Mouse (Mus musculus) bone marrow, adult 2 months (tissue): ENCODE measurements around the gene Srrm4. TPM values are rescaled to one million over a fixed set of nuclear protein-coding genes. Genes with fewer than 3 reads are reported as not detected.

Source experiments
- H3K27ac ChIP-seq: fragments of 200-500 bp; 2 replicates; pipeline ENCODE4 v1.5.1; 2012; ENCODE audit warnings: low read depth, mild to moderate bottlenecking, control low read depth, inconsistent platforms, low read length; ENCODE audit not compliant: control insufficient read depth, poor library complexity, insufficient read depth
- H3K4me1 ChIP-seq: fragments of 200-500 bp; 2 replicates; pipeline ENCODE4 v1.6.1; 2011; ENCODE audit warnings: low read length; ENCODE audit not compliant: control insufficient read depth, insufficient read depth
- H3K4me3 ChIP-seq: fragments of 200-500 bp; replicated peaks from 2 replicates; pipeline ENCODE3; 2011; ENCODE audit warnings: mild to moderate bottlenecking, low read depth, low read length, control low read depth; ENCODE audit not compliant: control insufficient read depth
- CTCF ChIP-seq: fragments of 200-500 bp; IDR thresholded peaks from 2 replicates; pipeline ENCODE4 v1.5.1; 2011; ENCODE audit warnings: low read length, control low read depth; ENCODE audit not compliant: control insufficient read depth, insufficient read depth
- POLR2A ChIP-seq: fragments of 200-500 bp; IDR thresholded peaks from 2 replicates; pipeline ENCODE4 v1.6.1; 2011; ENCODE audit warnings: low read depth, mild to moderate bottlenecking, control low read depth, low read length, borderline replicate concordance; ENCODE audit not compliant: control insufficient read depth
- WGBS: fragments of 180-500 bp; shearing (Covaris S2); methylation state at CpG from one replicate; pipeline ENCODE4 v1.1.7; 2018; 5-methylcytosine and 5-hydroxymethylcytosine counted together
- polyA plus RNA-seq: library from polyadenylated mRNA; stranded (reverse); fragments of >200 nt; gene quantifications from 2 replicates; pipeline ENCODE4 v1.2.4, GENCODE M21; 2011; ENCODE audit warnings: low replicate concordance; ENCODE audit not compliant: missing spikeins, insufficient read depth, insufficient read length

The Srrm4 gene
- polyA plus RNA-seq, 1 experiment: 0.30 TPM

GRCm38 (mm10) chr5:116510229-116510628, 81.4 kb downstream of the Srrm4 start:
- H3K4me1 ChIP-seq: no peaks in the 10 kb centered on the region
- H3K4me3 ChIP-seq: no peak overlapping the region
- H3K27ac ChIP-seq: no peak overlapping the region
- WGBS: 76% methylated on average over 5 of the region's 5 CpGs
- no peak for TF ChIP-seq CTCF
- no peak for TF ChIP-seq POLR2A

GRCm38 (mm10) chr5:116501342-116501741, 90.3 kb downstream of the Srrm4 start:
- Histone ChIP-seq H3K4me3 (no peak overlapping the region), H3K27ac (no peak overlapping the region; the same call in 1 of the 2 replicates), H3K4me1 (no peaks in the 10 kb centered on the region)
- TF ChIP-seq CTCF: no peak
- TF ChIP-seq POLR2A: no peak
- 79% methylated on average over 15 of the region's 15 CpGs for WGBS

- TF ChIP-seq POLR2A (no peak), CTCF (no peak)
- 80% methylated on average over 19 of the region's 19 CpGs for WGBS
- no peak overlapping the region for H3K4me3 ChIP-seq
- H3K27ac ChIP-seq: no peak overlapping the region
- no peaks in the 10 kb centered on the region for H3K4me1 ChIP-seq
Observed at GRCm38 (mm10) chr5:116498880-116499640, 92.6 kb downstream of the Srrm4 start.

GRCm38 (mm10) chr5:116497866-116498265, 93.8 kb downstream of the Srrm4 start:
- Histone ChIP-seq H3K4me1 (no peaks in the 10 kb centered on the region), H3K27ac (no peak overlapping the region), H3K4me3 (no peak overlapping the region)
- TF ChIP-seq CTCF: no peak
- TF ChIP-seq POLR2A: no peak
- WGBS: 75% methylated on average over 5 of the region's 5 CpGs

- no peaks in the 10 kb centered on the region for H3K4me1 ChIP-seq
- WGBS: 19% methylated on average over 7 of the region's 7 CpGs
Observed at GRCm38 (mm10) chr5:116497205-116497604, 94.4 kb downstream of the Srrm4 start.

GRCm38 (mm10) chr5:116496717-116497116, 94.9 kb downstream of the Srrm4 start:
- 4% methylated on average over 2 of the region's 2 CpGs for WGBS
- Histone ChIP-seq H3K4me3 (no peak overlapping the region), H3K27ac (no peak overlapping the region), H3K4me1 (no peaks in the 10 kb centered on the region)
- TF ChIP-seq CTCF (no peak), POLR2A (no peak)

More at GRCm38 (mm10) chr5:116497205-116497604, 94.4 kb downstream of the Srrm4 start:
- TF ChIP-seq CTCF: no peak
- no peak for TF ChIP-seq POLR2A
- Histone ChIP-seq H3K4me3 (no peak overlapping the region), H3K27ac (no peak overlapping the region)

GRCm38 (mm10) chr5:116495466-116495865, 96.2 kb downstream of the Srrm4 start:
- WGBS: 78% methylated on average over 9 of the region's 9 CpGs
- TF ChIP-seq CTCF (no peak), POLR2A (no peak)
- Histone ChIP-seq H3K4me3 (no peak overlapping the region), H3K4me1 (no peaks in the 10 kb centered on the region), H3K27ac (no peak overlapping the region)

GRCm38 (mm10) chr5:116494377-116494776, 97.2 kb downstream of the Srrm4 start:
- no peak overlapping the region for H3K4me3 ChIP-seq
- WGBS: 51% methylated on average over 7 of the region's 7 CpGs
- TF ChIP-seq POLR2A (no peak), CTCF (no peak)
- no peaks in the 10 kb centered on the region for H3K4me1 ChIP-seq
- H3K27ac ChIP-seq: no peak overlapping the region

GRCm38 (mm10) chr5:116492726-116493125, 98.9 kb downstream of the Srrm4 start:
- Histone ChIP-seq H3K4me3 (no peak overlapping the region), H3K4me1 (no peaks in the 10 kb centered on the region), H3K27ac (no peak overlapping the region)
- 65% methylated on average over 3 of the region's 3 CpGs for WGBS
- TF ChIP-seq POLR2A (no peak), CTCF (no peak)
